In the genomic region with DNA sequence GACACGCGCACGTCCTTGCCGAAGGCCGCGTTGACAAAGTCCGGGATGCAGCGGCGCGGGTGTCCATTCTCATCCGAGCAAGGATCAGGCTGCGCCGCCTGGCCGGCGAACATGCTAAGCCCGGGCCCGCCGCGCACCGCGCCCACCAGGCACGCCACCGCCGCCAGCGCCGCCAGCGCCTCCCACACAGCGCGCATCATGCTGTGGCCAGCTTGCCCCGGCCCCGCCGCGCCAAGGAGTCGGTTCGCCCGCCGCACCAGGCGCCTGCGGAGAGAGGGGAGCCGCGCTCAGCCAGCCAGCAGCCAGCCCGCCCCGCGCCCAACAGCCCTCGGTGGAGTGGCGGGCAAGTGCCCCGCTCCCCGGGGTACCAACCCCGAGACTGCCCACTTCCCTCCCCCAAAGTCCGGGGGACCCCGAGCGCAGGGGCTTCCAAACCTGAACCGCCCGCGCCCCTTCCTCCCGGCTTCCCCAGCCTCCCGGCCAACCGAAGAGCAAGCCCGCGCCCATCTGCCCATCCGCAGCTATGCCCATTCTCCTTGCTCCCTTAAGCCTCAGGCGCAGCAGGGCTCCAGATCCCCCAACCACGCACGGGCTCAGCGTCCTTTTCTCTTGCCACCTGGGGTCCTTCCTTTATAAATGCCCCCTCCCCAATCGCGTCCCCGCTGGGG, we compare ENCODE assay signal across 8 mouse cellular contexts. TPM values are rescaled to one million over a fixed set of nuclear protein-coding genes. Genes with fewer than 3 reads are reported as not detected.
DNase-seq lines count a peak whose midpoint lies in the region; ATAC-seq and TF ChIP-seq lines count a peak whose summit lies in the region.

No protein-coding gene starts in this region.

- peak; percentile 36 for ATAC-seq in kidney, embryonic 16.5 days (ENCODE audit: low FRiP score, low TSS enrichment)
- peak; percentile 47 for ATAC-seq in midbrain, embryonic 11.5 days (ENCODE audit: low FRiP score)
- no peak for ATAC-seq in erythroid progenitor cell, adult 5-6 weeks (replicated peaks; ENCODE audit: low FRiP score, poor library complexity, severe bottlenecking)

- H3K9ac ChIP-seq in kidney, embryonic 16.5 days (replicated peaks; ENCODE audit: low read length), result peak overlapping the region; percentile 76
- peak overlapping the region; percentile 86 for H3K9ac ChIP-seq in midbrain, embryonic 11.5 days (ENCODE audit: low read length)

- TF ChIP-seq CTCF in bone marrow, adult 2 months (IDR thresholded peaks at IDR 0.05; ENCODE audit: control insufficient read depth, insufficient read depth, low read length), result no peak

- intact Hi-C loops in left cerebral cortex, postnatal 4 days (cut with DNase I), result no loop called here

- H3K27ac ChIP-seq in bone marrow, adult 2 months (ENCODE audit: control insufficient read depth, insufficient read depth, low read depth, low read length, poor library complexity), result no peak overlapping the region; the same call in 1 of the 2 replicates
- H3K27ac ChIP-seq in kidney, embryonic 16.5 days (ENCODE audit: low read length), result peak overlapping the region; percentile 23; the same call in 1 of the 2 replicates
- peak overlapping the region; percentile 93 for H3K27ac ChIP-seq in midbrain, embryonic 11.5 days (ENCODE audit: low read depth, low read length)

- peak overlapping the region; percentile 83 for H3K4me2 ChIP-seq in kidney, embryonic 16.5 days (replicated peaks; ENCODE audit: low read depth, low read length)
- H3K4me2 ChIP-seq in midbrain, embryonic 11.5 days, result peak overlapping the region; percentile 87

- H3K4me1 ChIP-seq in bone marrow, adult 2 months (ENCODE audit: control insufficient read depth, insufficient read depth, low read length), result no peaks in the 10 kb centered on the region; the same call in 1 of the 2 replicates
- H3K4me1 ChIP-seq in kidney, embryonic 16.5 days (ENCODE audit: insufficient read depth, low read length), result peaks cover 22% of the 10 kb centered on the region
- peaks cover 42% of the 10 kb centered on the region for H3K4me1 ChIP-seq in midbrain, embryonic 11.5 days (ENCODE audit: control insufficient read depth, insufficient read depth, low read length)

- whole genome bisulfite sequencing in bone marrow, adult 2 months, result 2% methylated on average over 68 of the region's 68 CpGs
- WGBS in kidney, embryonic 16.5 days, result under 1% methylated on average over 45 of the region's 68 CpGs
- under 1% methylated on average over 64 of the region's 68 CpGs for WGBS in midbrain, embryonic 11.5 days

- H3K9me3 ChIP-seq in kidney, embryonic 16.5 days (ENCODE audit: low read length), result no peaks in the 10 kb centered on the region
- H3K9me3 ChIP-seq in midbrain, embryonic 11.5 days (ENCODE audit: control insufficient read depth, low read length), result no peaks in the 10 kb centered on the region

- H3K4me3 ChIP-seq in bone marrow, adult 2 months (replicated peaks; ENCODE audit: control insufficient read depth, low read depth, low read length), result peak overlapping the region; percentile 42
- peak overlapping the region; percentile 74 for H3K4me3 ChIP-seq in kidney, embryonic 16.5 days (ENCODE audit: low read length)
- H3K4me3 ChIP-seq in midbrain, embryonic 11.5 days (ENCODE audit: low read depth, low read length), result peak overlapping the region; percentile 70

- H3K36me3 ChIP-seq in kidney, embryonic 16.5 days (ENCODE audit: insufficient read depth, low read length), result no peaks in the 10 kb centered on the region
- H3K36me3 ChIP-seq in midbrain, embryonic 11.5 days (ENCODE audit: control insufficient read depth, insufficient read depth, low read length), result peaks cover 2% of the 10 kb centered on the region; the same call in 1 of the 2 replicates

- no peak for TF ChIP-seq POLR2A in bone marrow, adult 2 months (IDR thresholded peaks at IDR 0.05; ENCODE audit: borderline replicate concordance, control insufficient read depth, low read depth, low read length)

- DNase-seq in left cerebral cortex, postnatal 4 days, result peak; percentile 43
- DNase-seq in left cerebral cortex, adult 11 months (ENCODE audit: low spot score), result no peak
- peak; percentile 22 to 37 for DNase-seq in heart, adult 9 months (ENCODE audit: low spot score in 2 of 2)
- peak; percentile 98 for DNase-seq in midbrain, embryonic 11.5 days (ENCODE audit: low spot score, missing footprints)
- DNase-seq in thymus, postnatal 0 days (ENCODE audit: low spot score), result peak; percentile 16

- H3K27me3 ChIP-seq in kidney, embryonic 16.5 days (ENCODE audit: insufficient read depth, low read length), result peaks cover 77% of the 10 kb centered on the region
- H3K27me3 ChIP-seq in midbrain, embryonic 11.5 days (ENCODE audit: control insufficient read depth, insufficient read depth, low read length), result peaks cover 71% of the 10 kb centered on the region

RNA-seq across cellular contexts. Expression of gene Ntn1, which starts 14.6 kb away (rescaled TPM):
- 10 to 100 TPM; 10.6 to 14.7 TPM for total RNA-seq in left cerebral cortex, postnatal 4 days (2021)
- polyA plus RNA-seq in bone marrow, adult 2 months (2011; ENCODE audit: insufficient read depth, insufficient read length, low replicate concordance, missing spikeins), result 0.72 TPM in 1 of 2 replicates, not detected in the other
- polyA plus RNA-seq in kidney, embryonic 16.5 days (2015; fragmentation: Nextera tagmentation; extraction: Ambion mirVana), result 13.6 and 15.4 TPM in 2 replicates
- polyA plus RNA-seq in midbrain, embryonic 11.5 days (2014; fragmentation: Nextera tagmentation; extraction: Ambion mirVana), result 10.0 and 10.2 TPM in 2 replicates
- polyA plus RNA-seq in thymus, postnatal 0 days (2015; fragmentation: Nextera tagmentation; extraction: Ambion mirVana), result 3.4 and 4.4 TPM in 2 replicates
- not detected in 2 replicates for total RNA-seq in erythroid progenitor cell, adult 5-6 weeks (2015; ENCODE audit: low replicate concordance)
- not detected in 2 replicates for total RNA-seq in erythroid progenitor cell, adult 5-6 weeks (2017; ENCODE audit: low replicate concordance)

RNA-seq across cellular contexts. Expression of gene Pik3r5, which starts 45.9 kb away (rescaled TPM):
- total RNA-seq in left cerebral cortex, postnatal 4 days (2021), result under 1 TPM; 0.56 to 0.97 TPM
- polyA plus RNA-seq in bone marrow, adult 2 months (2011; ENCODE audit: insufficient read depth, insufficient read length, low replicate concordance, missing spikeins), result 6.4 and 26.5 TPM in 2 replicates
- polyA plus RNA-seq in kidney, embryonic 16.5 days (2015; fragmentation: Nextera tagmentation; extraction: Ambion mirVana), result 0.27 and 0.77 TPM in 2 replicates
- polyA plus RNA-seq in midbrain, embryonic 11.5 days (2014; fragmentation: Nextera tagmentation; extraction: Ambion mirVana), result 0.43 and 0.92 TPM in 2 replicates
- 10.5 and 12.0 TPM in 2 replicates for polyA plus RNA-seq in thymus, postnatal 0 days (2015; fragmentation: Nextera tagmentation; extraction: Ambion mirVana)
- total RNA-seq in erythroid progenitor cell, adult 5-6 weeks (2015; ENCODE audit: low replicate concordance), result 3.8 and 6.8 TPM in 2 replicates
- total RNA-seq in erythroid progenitor cell, adult 5-6 weeks (2017; ENCODE audit: low replicate concordance), result 1.9 and 10.0 TPM in 2 replicates
